Mouse (Mus musculus) gastrocnemius, adult 18-20 months (tissue): ENCODE measurements around the gene Maats1. TPM values are rescaled to one million over a fixed set of nuclear protein-coding genes. Genes with fewer than 3 reads are reported as not detected.

ENCODE experiments used
- DNase-seq: peaks from one replicate; pipeline ENCODE4 v3.0.0; 2021; ENCODE audit warnings: low spot score
- total RNA-seq, 2 experiments: library from RNA; stranded (reverse); gene quantifications; 2 replicates each; pipeline ENCODE4 v1.2.3; 2021

Gene Maats1
- total RNA-seq, 2 experiments from 2014 or later, result not detected

GRCm38 (mm10) chr16:38294685-38295348, 47.1 kb downstream of the Maats1 start, which contains the start of gene Nr1i2:
Gene Nr1i2, minus strand, starts transcription at chr16:38294824.
- DNase-seq, result no peak

- no peak for DNase-seq
Measured at GRCm38 (mm10) chr16:38290151-38290550, 51.8 kb downstream of the Maats1 start.

GRCm38 (mm10) chr16:38288851-38289250, 53.1 kb downstream of the Maats1 start:
- DNase-seq, result no peak

GRCm38 (mm10) chr16:38287762-38288161, 54.2 kb downstream of the Maats1 start:
- DNase-seq, result no peak

GRCm38 (mm10) chr16:38287357-38287756, 54.6 kb downstream of the Maats1 start:
- no peak for DNase-seq

GRCm38 (mm10) chr16:38286541-38286940, 55.4 kb downstream of the Maats1 start:
- DNase-seq, result no peak

GRCm38 (mm10) chr16:38285801-38286200, 56.1 kb downstream of the Maats1 start:
- DNase-seq, result no peak

- no peak for DNase-seq
Measured at GRCm38 (mm10) chr16:38283300-38283699, 58.6 kb downstream of the Maats1 start.

GRCm38 (mm10) chr16:38282559-38283160, 59.3 kb downstream of the Maats1 start:
- no peak for DNase-seq

GRCm38 (mm10) chr16:38280951-38281350, 61.0 kb downstream of the Maats1 start:
- DNase-seq, result no peak

GRCm38 (mm10) chr16:38279794-38280193, 62.1 kb downstream of the Maats1 start:
- no peak for DNase-seq

- no peak for DNase-seq
Measured at GRCm38 (mm10) chr16:38274737-38275136, 67.2 kb downstream of the Maats1 start.

- no peak for DNase-seq
Measured at GRCm38 (mm10) chr16:38272483-38272882, 69.5 kb downstream of the Maats1 start.

- DNase-seq, result no peak
Measured at GRCm38 (mm10) chr16:38271601-38272000, 70.3 kb downstream of the Maats1 start.

GRCm38 (mm10) chr16:38255927-38256326, 86.0 kb downstream of the Maats1 start:
- no peak for DNase-seq

GRCm38 (mm10) chr16:38255107-38255506, 86.8 kb downstream of the Maats1 start:
- DNase-seq, result no peak

GRCm38 (mm10) chr16:38254001-38254400, 87.9 kb downstream of the Maats1 start:
- DNase-seq, result no peak

GRCm38 (mm10) chr16:38250467-38250866, 91.5 kb downstream of the Maats1 start:
- no peak for DNase-seq

- no peak for DNase-seq
Measured at GRCm38 (mm10) chr16:38248331-38248961, 93.5 kb downstream of the Maats1 start.
